Mouse (Mus musculus) ZHBTc4 (cell line): ENCODE data around the gene Lin52.
A peak's percentile ranks its signal among the peaks of the same experiment; 100 is the strongest.

Experiments used
- DNase-seq: peaks from one replicate; pipeline ENCODE4 v3.0.0-alpha.2; 2011; ENCODE audit warnings: low read depth, low spot score

Lin52 gene

GRCm38 (mm10) chr12:84539537-84539936, 88.3 kb downstream of the Lin52 start:
- peak; percentile 76 for DNase-seq

GRCm38 (mm10) chr12:84541391-84541958, 90.3 kb downstream of the Lin52 start:
- DNase-seq = no peak

GRCm38 (mm10) chr12:84546028-84546427, 94.8 kb downstream of the Lin52 start:
- DNase-seq = peak; percentile 84

- no peak for DNase-seq
These were observed 95.4 kb downstream of the Lin52 start for GRCm38 (mm10) chr12:84546577-84547085.

GRCm38 (mm10) chr12:84548251-84548650, 97.0 kb downstream of the Lin52 start:
- DNase-seq = no peak

GRCm38 (mm10) chr12:84555218-84555617, 104.0 kb downstream of the Lin52 start:
- peak; percentile 55 for DNase-seq

- peak; percentile 67 for DNase-seq
These were observed 111.3 kb downstream of the Lin52 start for GRCm38 (mm10) chr12:84562558-84562957.

- DNase-seq = no peak
These were observed 116.4 kb downstream of the Lin52 start for GRCm38 (mm10) chr12:84567576-84567975.

- peak; percentile 47 for DNase-seq
These were observed 118.2 kb downstream of the Lin52 start, which contains the start of gene Vsx2 for GRCm38 (mm10) chr12:84569336-84569970. Gene Vsx2 (plus strand): TSS chr12:84569762.

GRCm38 (mm10) chr12:84569976-84570693, 118.9 kb downstream of the Lin52 start:
- no peak for DNase-seq

GRCm38 (mm10) chr12:84570694-84571415, 119.6 kb downstream of the Lin52 start:
- peak; percentile 35 for DNase-seq

- peak; percentile 47 for DNase-seq
These were observed 120.5 kb downstream of the Lin52 start for GRCm38 (mm10) chr12:84571466-84572340.

GRCm38 (mm10) chr12:84572341-84572720, 121.1 kb downstream of the Lin52 start:
- no peak for DNase-seq

- no peak for DNase-seq
These were observed 121.9 kb downstream of the Lin52 start for GRCm38 (mm10) chr12:84573094-84573493.

GRCm38 (mm10) chr12:84577768-84578439, 126.7 kb downstream of the Lin52 start:
- no peak for DNase-seq

GRCm38 (mm10) chr12:84578440-84578770, 127.2 kb downstream of the Lin52 start:
- DNase-seq = no peak

GRCm38 (mm10) chr12:84581285-84581684, 130.1 kb downstream of the Lin52 start:
- no peak for DNase-seq

- DNase-seq = peak; percentile 95
These were observed 138.9 kb downstream of the Lin52 start for GRCm38 (mm10) chr12:84589825-84590761.
